Mouse (Mus musculus) bone marrow, adult 2 months (tissue): ENCODE measurements around the gene Zyg11b.

Source experiments
- CTCF ChIP-seq: fragments of 200-500 bp; IDR thresholded peaks from 2 replicates; pipeline ENCODE4 v1.5.1; 2011; ENCODE audit warnings: low read length, control low read depth; ENCODE audit not compliant: control insufficient read depth, insufficient read depth
- POLR2A ChIP-seq: fragments of 200-500 bp; IDR thresholded peaks from 2 replicates; pipeline ENCODE4 v1.6.1; 2011; ENCODE audit warnings: low read depth, mild to moderate bottlenecking, control low read depth, low read length, borderline replicate concordance; ENCODE audit not compliant: control insufficient read depth

- no peak for TF ChIP-seq CTCF
- TF ChIP-seq POLR2A, result no peak
These were observed 47.5 kb upstream of the Zyg11b start for GRCm38 (mm10) chr4:108348256-108348875.
